Mouse (Mus musculus) myocyte (in vitro differentiated cells): ENCODE measurements around the gene 4933424G06Rik.

Source experiments
- E2F4 ChIP-seq: IDR thresholded peaks from one replicate; pipeline ENCODE4 v1.6.1; 2011; ENCODE audit warnings: mild to moderate bottlenecking, control low read depth, moderate library complexity; ENCODE audit not compliant: insufficient read depth
- MAX ChIP-seq: IDR thresholded peaks from one replicate; pipeline ENCODE4 v1.6.1; 2011; ENCODE audit warnings: low read depth, mild to moderate bottlenecking, control low read depth
- MYOD1 ChIP-seq, 3 experiments: IDR thresholded peaks; one replicate each; pipeline ENCODE4 v1.6.1; 2011; ENCODE audit warnings: control low read depth in 2 of 3, low read depth in 2 of 3, mild to moderate bottlenecking in 2 of 3, moderate library complexity in 1 of 3; ENCODE audit not compliant: insufficient read length in 2 of 3, control insufficient read depth in 1 of 3
- POLR2A ChIP-seq: IDR thresholded peaks from one replicate; pipeline ENCODE4 v1.6.1; 2011; ENCODE audit warnings: low read depth, mild to moderate bottlenecking, control low read depth, moderate library complexity; ENCODE audit not compliant: insufficient read length
- REST ChIP-seq: IDR thresholded peaks from one replicate; pipeline ENCODE4 v1.6.1; 2011; ENCODE audit warnings: mild to moderate bottlenecking, control low read depth, moderate library complexity; ENCODE audit not compliant: insufficient read depth, insufficient read length
- TCF12 ChIP-seq: IDR thresholded peaks from one replicate; pipeline ENCODE4 v1.6.1; 2011; ENCODE audit warnings: mild to moderate bottlenecking, control low read depth; ENCODE audit not compliant: poor library complexity, insufficient read depth, severe bottlenecking
- USF1 ChIP-seq: IDR thresholded peaks from one replicate; pipeline ENCODE4 v1.6.1; 2011; ENCODE audit warnings: low read depth, mild to moderate bottlenecking, control low read depth, moderate library complexity

- TF ChIP-seq USF1, result no peak
- no peak for TF ChIP-seq E2F4
- no peak for TF ChIP-seq MYOD1 (IDR thresholded peaks at IDR 0.05; ENCODE audit: control insufficient read depth in 1 of 3, insufficient read length in 2 of 3, low read depth in 2 of 3)
- no peak for TF ChIP-seq REST
- no peak for TF ChIP-seq POLR2A
- no peak for TF ChIP-seq MAX
- TF ChIP-seq TCF12, result no peak
Observed at GRCm38 (mm10) chr1:36780793-36781192, 70.8 kb downstream of the 4933424G06Rik start.
